Mouse (Mus musculus): Measurements from ENCODE around the gene Dcaf7. TPM values are rescaled to one million over a fixed set of nuclear protein-coding genes. Genes with fewer than 3 reads are reported as not detected.

Dcaf7 gene
- polyA plus RNA-seq (2014; fragmentation: Nextera tagmentation; extraction: Ambion mirVana) = 75.3 and 82.5 TPM in 2 replicates

DNA sequence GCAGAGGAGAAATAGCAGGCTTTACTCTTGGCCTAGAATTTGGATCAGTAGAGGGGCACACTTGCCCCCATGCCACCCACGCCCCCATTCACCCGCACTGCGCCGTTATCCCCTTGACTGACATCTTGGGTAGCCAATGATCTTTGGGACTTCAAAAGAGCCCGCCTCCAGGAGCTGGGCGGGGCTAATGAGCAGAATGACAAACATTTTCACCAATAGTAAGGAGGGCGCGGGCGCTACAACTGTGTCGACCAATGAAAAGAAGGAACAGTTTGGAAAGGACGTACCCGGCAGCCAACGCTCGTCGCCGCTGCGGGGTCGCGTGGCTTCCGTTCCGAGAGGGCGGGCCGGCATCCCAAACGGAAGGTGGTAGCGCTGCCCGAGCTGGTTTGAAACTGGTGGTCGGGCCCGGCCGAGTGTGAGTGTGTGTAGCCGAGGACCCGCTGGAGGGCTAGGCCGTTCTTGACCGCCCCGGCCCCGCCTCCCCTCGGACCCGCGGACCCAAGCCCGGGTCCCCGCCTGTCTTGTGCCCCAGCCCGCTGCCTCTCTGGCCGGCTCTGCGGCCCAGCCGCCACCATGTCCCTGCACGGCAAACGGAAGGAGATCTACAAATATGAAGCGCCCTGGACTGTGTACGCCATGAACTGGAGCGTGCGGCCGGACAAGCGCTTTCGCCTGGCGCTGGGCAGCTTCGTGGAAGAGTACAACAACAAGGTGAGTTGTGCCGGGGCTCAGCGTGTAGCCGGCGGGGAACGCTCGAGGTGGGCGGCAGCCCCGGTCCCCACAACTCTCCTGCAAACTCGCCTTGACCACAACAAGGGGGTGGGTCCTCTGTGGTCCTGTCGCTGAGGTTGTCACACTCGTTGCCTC is at the start of gene Dcaf7:
Gene Dcaf7, plus strand, starts transcription at position 325 of the 870 bp plus-strand sequence.
- Histone ChIP-seq H3K27ac (replicated peaks; ENCODE audit: low read depth, low read length) (peak within 1 kb of the TSS; percentile 72; the same call in 1 of the 2 replicates), H3K9ac (ENCODE audit: low read length) (peak within 1 kb of the TSS; percentile 86), H3K4me1 (ENCODE audit: control insufficient read depth, insufficient read depth, low read length) (peaks cover 3% of the 10 kb centered on the region; the same call in 1 of the 2 replicates), H3K4me2 (ENCODE audit: low read depth, severe bottlenecking) (peak within 1 kb of the TSS; percentile 86), H3K4me3 (ENCODE audit: low read depth, low read length) (peak within 1 kb of the TSS; percentile 99), H3K27me3 (ENCODE audit: control insufficient read depth, insufficient read depth, low read length) (no peaks in the 10 kb centered on the region), H3K36me3 (ENCODE audit: control insufficient read depth, insufficient read depth, low read length) (no peaks in the 10 kb centered on the region), H3K9me3 (ENCODE audit: control insufficient read depth, low read length) (no peaks in the 10 kb centered on the region)
- peak; percentile 100 for DNase-seq (ENCODE audit: low spot score)
- ATAC-seq (ENCODE audit: insufficient number of reproducible peaks, low FRiP score, low TSS enrichment, low read depth) = peak; percentile 97
- under 1% methylated on average over 66 of the region's 66 CpGs for WGBS

DNA sequence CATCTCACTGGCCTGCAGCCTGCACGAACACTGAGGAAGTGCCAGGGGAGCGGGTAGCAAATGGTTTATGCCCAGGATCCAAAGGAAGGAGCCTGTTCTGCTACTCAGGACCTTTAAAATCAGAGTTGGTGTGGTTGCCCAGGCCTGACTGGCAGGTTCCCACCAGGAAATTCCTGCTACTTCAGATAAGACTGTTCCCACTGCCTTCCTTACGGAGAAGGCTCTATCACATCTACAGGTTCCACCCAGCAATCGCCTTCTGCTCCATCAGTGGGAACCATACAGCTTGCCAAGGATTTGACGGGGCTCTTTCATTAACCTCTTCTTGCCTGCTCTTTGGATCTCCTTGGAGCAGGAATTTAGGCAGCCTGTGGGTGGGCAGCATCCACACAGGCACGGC is 49.2 kb upstream of the Dcaf7 start:
- Histone ChIP-seq H3K4me1 (ENCODE audit: control insufficient read depth, insufficient read depth, low read length) (no peaks in the 10 kb centered on the region), H3K9ac (ENCODE audit: low read length) (no peak overlapping the region), H3K27ac (replicated peaks; ENCODE audit: low read depth, low read length) (no peak overlapping the region), H3K36me3 (ENCODE audit: control insufficient read depth, insufficient read depth, low read length) (no peaks in the 10 kb centered on the region), H3K4me3 (ENCODE audit: low read depth, low read length) (no peak overlapping the region), H3K9me3 (ENCODE audit: control insufficient read depth, low read length) (no peaks in the 10 kb centered on the region), H3K4me2 (ENCODE audit: low read depth, severe bottlenecking) (no peak overlapping the region), H3K27me3 (ENCODE audit: control insufficient read depth, insufficient read depth, low read length) (no peaks in the 10 kb centered on the region)
- 86% methylated on average over 6 of the region's 6 CpGs for WGBS
- DNase-seq (ENCODE audit: low spot score) = no peak
- no peak for ATAC-seq (ENCODE audit: insufficient number of reproducible peaks, low FRiP score, low TSS enrichment, low read depth)

DNA sequence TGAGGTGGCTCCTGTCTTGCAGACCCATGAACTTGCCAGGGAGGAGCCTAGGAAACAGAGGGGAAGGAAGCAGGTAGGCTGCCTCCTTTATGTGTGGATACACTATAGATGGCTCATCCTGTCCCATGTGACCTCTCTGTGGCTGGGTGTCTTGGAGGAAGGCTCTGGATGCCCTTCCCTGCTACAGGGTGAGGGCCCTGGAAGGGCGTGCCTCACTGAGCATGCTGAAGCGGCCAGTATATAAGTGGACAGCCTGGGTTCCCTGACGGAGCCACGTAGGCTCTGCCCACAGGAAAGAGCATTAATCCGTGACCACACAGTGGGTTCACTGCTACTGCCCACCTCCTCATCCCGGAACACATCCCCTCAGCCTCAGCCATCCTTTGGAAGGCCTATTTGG is 47.2 kb upstream of the Dcaf7 start:
- no peaks in the 10 kb centered on the region for H3K36me3 ChIP-seq (ENCODE audit: control insufficient read depth, insufficient read depth, low read length)
- H3K9me3 ChIP-seq (ENCODE audit: control insufficient read depth, low read length) = no peaks in the 10 kb centered on the region
- no peaks in the 10 kb centered on the region for H3K27me3 ChIP-seq (ENCODE audit: control insufficient read depth, insufficient read depth, low read length)
- H3K4me3 ChIP-seq (ENCODE audit: low read depth, low read length) = no peak overlapping the region
- no peak for DNase-seq (ENCODE audit: low spot score)
- no peaks in the 10 kb centered on the region for H3K4me1 ChIP-seq (ENCODE audit: control insufficient read depth, insufficient read depth, low read length)
- H3K9ac ChIP-seq (ENCODE audit: low read length) = no peak overlapping the region
- WGBS = 82% methylated on average over 6 of the region's 6 CpGs
- H3K4me2 ChIP-seq (ENCODE audit: low read depth, severe bottlenecking) = no peak overlapping the region
- ATAC-seq (ENCODE audit: insufficient number of reproducible peaks, low FRiP score, low TSS enrichment, low read depth) = no peak
- no peak overlapping the region for H3K27ac ChIP-seq (replicated peaks; ENCODE audit: low read depth, low read length)

DNA sequence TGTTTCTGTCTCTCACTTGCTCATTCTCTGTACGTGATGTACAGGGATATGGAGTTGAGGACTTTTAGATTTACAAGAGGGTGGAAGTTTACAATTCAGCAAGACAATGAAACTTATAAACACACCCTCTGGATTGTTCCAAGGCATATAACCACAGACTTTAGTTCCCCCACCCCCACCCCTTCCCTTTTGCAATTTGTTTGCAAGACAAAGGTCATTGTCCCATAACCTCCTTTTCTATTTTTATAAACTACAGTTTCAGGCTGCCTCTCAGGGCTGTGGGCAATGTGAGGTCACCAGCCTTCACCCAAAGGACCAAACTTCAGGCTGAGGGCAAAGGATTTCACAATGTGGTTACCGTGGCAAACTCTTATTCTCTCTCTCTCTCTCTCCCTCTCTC is 46.4 kb upstream of the Dcaf7 start:
- H3K9ac ChIP-seq (ENCODE audit: low read length) = no peak overlapping the region
- ATAC-seq (ENCODE audit: insufficient number of reproducible peaks, low FRiP score, low TSS enrichment, low read depth) = no peak
- 71% methylated on average over 2 of the region's 2 CpGs for WGBS

DNA sequence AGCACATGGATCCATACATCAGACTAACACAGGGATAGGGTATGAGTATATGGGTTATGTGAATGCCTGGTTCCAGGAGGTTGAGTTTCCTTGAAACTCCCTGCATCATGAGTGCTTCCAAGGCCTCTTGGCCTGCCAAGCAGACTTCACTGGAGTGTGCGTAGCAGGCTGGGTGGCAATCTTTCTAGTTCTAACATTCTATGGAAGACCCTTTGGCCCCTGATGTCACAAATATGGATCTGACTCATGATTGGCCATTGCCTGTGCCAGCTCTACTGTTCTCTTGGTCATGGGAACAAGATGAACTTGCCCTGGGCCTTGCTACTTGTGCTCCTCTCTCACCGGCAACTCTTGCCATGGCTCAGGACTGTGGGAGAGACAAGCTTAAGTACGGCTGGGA is 42.3 kb upstream of the Dcaf7 start, which contains the start of gene Ace3:
Gene Ace3, plus strand, starts transcription at position 301 of the 400 bp plus-strand sequence.
- H3K4me2 ChIP-seq (ENCODE audit: low read depth, severe bottlenecking) = no peak within 1 kb of the TSS
- no peaks in the 10 kb centered on the region for H3K9me3 ChIP-seq (ENCODE audit: control insufficient read depth, low read length)
- H3K9ac ChIP-seq (ENCODE audit: low read length) = no peak within 1 kb of the TSS
- H3K4me3 ChIP-seq (ENCODE audit: low read depth, low read length) = no peak within 1 kb of the TSS
- H3K27me3 ChIP-seq (ENCODE audit: control insufficient read depth, insufficient read depth, low read length) = no peaks in the 10 kb centered on the region
- H3K36me3 ChIP-seq (ENCODE audit: control insufficient read depth, insufficient read depth, low read length) = no peaks in the 10 kb centered on the region
- no peak for ATAC-seq (ENCODE audit: insufficient number of reproducible peaks, low FRiP score, low TSS enrichment, low read depth)
- no peak for DNase-seq (ENCODE audit: low spot score)
- no peak within 1 kb of the TSS for H3K27ac ChIP-seq (replicated peaks; ENCODE audit: low read depth, low read length)
- 87% methylated on average over 3 of the region's 3 CpGs for WGBS
- H3K4me1 ChIP-seq (ENCODE audit: control insufficient read depth, insufficient read depth, low read length) = no peaks in the 10 kb centered on the region

More for the DNA sequence above, 46.4 kb upstream of the Dcaf7 start:
- Histone ChIP-seq H3K4me1 (ENCODE audit: control insufficient read depth, insufficient read depth, low read length) (no peaks in the 10 kb centered on the region), H3K9me3 (ENCODE audit: control insufficient read depth, low read length) (no peaks in the 10 kb centered on the region), H3K27ac (replicated peaks; ENCODE audit: low read depth, low read length) (no peak overlapping the region), H3K36me3 (ENCODE audit: control insufficient read depth, insufficient read depth, low read length) (no peaks in the 10 kb centered on the region), H3K4me2 (ENCODE audit: low read depth, severe bottlenecking) (no peak overlapping the region), H3K4me3 (ENCODE audit: low read depth, low read length) (no peak overlapping the region), H3K27me3 (ENCODE audit: control insufficient read depth, insufficient read depth, low read length) (no peaks in the 10 kb centered on the region)
- no peak for DNase-seq (ENCODE audit: low spot score)

DNA sequence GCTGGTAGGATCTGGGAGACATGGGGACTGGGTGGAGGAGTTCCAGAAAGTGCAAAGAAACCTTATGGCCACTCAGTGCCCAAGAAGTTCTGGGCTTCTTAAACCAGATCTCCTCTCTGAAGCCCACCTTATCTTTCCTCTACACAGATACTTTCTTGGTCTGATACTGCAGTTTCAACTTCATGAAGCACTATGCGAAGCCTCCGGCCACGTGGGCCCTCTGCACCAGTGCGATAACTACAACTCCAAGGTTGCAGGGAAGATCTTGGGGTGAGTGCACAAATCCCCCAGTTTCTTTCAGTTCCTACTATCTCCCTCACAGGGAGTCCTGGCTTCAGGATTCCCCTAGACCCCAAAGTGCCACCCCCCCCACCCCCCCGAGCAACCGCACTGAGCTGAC is 36.6 kb upstream of the Dcaf7 start:
- Histone ChIP-seq H3K4me2 (ENCODE audit: low read depth, severe bottlenecking) (no peak overlapping the region), H3K36me3 (ENCODE audit: control insufficient read depth, insufficient read depth, low read length) (no peaks in the 10 kb centered on the region), H3K4me3 (ENCODE audit: low read depth, low read length) (no peak overlapping the region), H3K4me1 (ENCODE audit: control insufficient read depth, insufficient read depth, low read length) (no peaks in the 10 kb centered on the region), H3K9me3 (ENCODE audit: control insufficient read depth, low read length) (no peaks in the 10 kb centered on the region), H3K9ac (ENCODE audit: low read length) (no peak overlapping the region), H3K27ac (replicated peaks; ENCODE audit: low read depth, low read length) (no peak overlapping the region), H3K27me3 (ENCODE audit: control insufficient read depth, insufficient read depth, low read length) (no peaks in the 10 kb centered on the region)
- ATAC-seq (ENCODE audit: insufficient number of reproducible peaks, low FRiP score, low TSS enrichment, low read depth) = no peak
- DNase-seq (ENCODE audit: low spot score) = no peak
- 96% methylated on average over 6 of the region's 6 CpGs for WGBS

DNA sequence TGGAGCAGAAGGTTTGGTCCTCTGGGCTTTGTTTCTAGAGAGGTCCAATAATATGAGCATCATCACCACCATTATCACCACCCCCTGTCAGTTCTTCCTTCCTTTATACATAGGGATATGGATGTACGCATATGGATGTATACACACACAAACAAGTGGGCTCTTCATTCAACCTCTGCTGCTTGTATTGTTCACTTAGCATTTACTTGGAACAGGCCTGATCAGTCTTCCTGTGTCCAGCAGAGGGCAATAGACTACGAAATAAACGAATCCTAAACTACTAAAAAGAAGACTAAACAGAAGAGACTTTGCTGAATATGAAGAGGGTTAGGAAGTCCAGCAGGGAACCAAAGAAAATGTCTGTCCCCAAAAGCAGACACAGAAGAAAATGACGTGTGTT is 35.0 kb upstream of the Dcaf7 start:
- DNase-seq (ENCODE audit: low spot score) (no peak), ATAC-seq (ENCODE audit: insufficient number of reproducible peaks, low FRiP score, low TSS enrichment, low read depth) (no peak)
- Histone ChIP-seq H3K9ac (ENCODE audit: low read length) (no peak overlapping the region), H3K27ac (replicated peaks; ENCODE audit: low read depth, low read length) (no peak overlapping the region), H3K36me3 (ENCODE audit: control insufficient read depth, insufficient read depth, low read length) (no peaks in the 10 kb centered on the region), H3K4me2 (ENCODE audit: low read depth, severe bottlenecking) (no peak overlapping the region), H3K27me3 (ENCODE audit: control insufficient read depth, insufficient read depth, low read length) (no peaks in the 10 kb centered on the region), H3K4me1 (ENCODE audit: control insufficient read depth, insufficient read depth, low read length) (no peaks in the 10 kb centered on the region), H3K9me3 (ENCODE audit: control insufficient read depth, low read length) (no peaks in the 10 kb centered on the region), H3K4me3 (ENCODE audit: low read depth, low read length) (no peak overlapping the region)
- 43% methylated on average over 4 of the region's 4 CpGs for WGBS

DNA sequence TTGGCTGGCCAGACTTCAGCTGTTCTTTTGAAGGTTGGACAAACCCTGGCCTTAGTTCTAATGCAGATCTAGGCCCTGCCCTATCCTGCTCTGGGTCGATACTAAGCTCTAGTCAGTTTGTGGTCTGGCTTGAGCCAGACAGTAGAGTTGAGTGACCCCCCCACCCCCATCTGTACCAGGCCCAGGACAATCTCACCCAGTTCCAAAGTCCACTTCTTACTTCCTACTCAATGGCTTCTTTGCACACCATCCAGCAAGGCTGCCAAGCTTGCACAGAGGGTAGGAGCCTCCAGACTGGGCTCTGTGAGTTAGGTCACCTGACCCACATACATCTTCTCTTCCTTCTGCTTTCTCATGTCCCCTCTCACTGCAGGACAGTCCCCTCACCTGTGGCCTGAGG is 32.1 kb upstream of the Dcaf7 start:
- Histone ChIP-seq H3K4me1 (ENCODE audit: control insufficient read depth, insufficient read depth, low read length) (0 out of 2 replicates have a peak, but pooled peaks cover 3% of the 10 kb centered on the region), H3K27ac (replicated peaks; ENCODE audit: low read depth, low read length) (no peak overlapping the region), H3K9ac (ENCODE audit: low read length) (no peak overlapping the region), H3K4me2 (ENCODE audit: low read depth, severe bottlenecking) (no peak overlapping the region), H3K27me3 (ENCODE audit: control insufficient read depth, insufficient read depth, low read length) (no peaks in the 10 kb centered on the region), H3K4me3 (ENCODE audit: low read depth, low read length) (no peak overlapping the region), H3K9me3 (ENCODE audit: control insufficient read depth, low read length) (no peaks in the 10 kb centered on the region), H3K36me3 (ENCODE audit: control insufficient read depth, insufficient read depth, low read length) (no peaks in the 10 kb centered on the region)
- WGBS = 80% methylated on average over 1 of the region's 1 CpGs
- ATAC-seq (ENCODE audit: insufficient number of reproducible peaks, low FRiP score, low TSS enrichment, low read depth) (no peak), DNase-seq (ENCODE audit: low spot score) (no peak)
